Mouse (Mus musculus) CD4-positive, CD25-positive, alpha-beta regulatory T cell, adult 2 months (primary cell): ENCODE measurements around the gene Olfr1112.
"Not testable (repeated sequence)": the region's sequence is repeated elsewhere in the genome, so short reads cannot be mapped to it uniquely, and the experiment has no call there.

Experiments
- DNase-seq: peaks from one replicate; pipeline ENCODE4 v3.0.0-alpha.2; 2012; ENCODE audit warnings: low read depth, low spot score

Gene Olfr1112

DNA sequence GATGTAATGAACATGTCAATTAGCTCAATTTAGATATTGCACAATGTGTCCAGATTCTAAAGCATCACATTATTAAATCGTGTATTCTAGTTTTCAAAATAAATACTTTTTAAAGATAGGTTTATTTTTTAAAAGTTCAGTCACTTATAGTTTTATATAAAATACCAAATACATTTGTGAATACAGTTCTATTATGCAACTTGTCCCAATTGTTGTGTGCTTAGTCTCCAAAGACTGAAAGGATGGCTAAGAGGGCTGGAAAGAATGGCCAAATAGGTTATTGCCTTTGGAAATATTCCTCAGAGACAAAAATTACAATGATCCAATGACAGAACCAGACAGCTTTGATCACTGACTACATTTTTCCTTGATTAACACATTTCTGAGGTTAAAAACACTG lies at the start of gene Olfr1112:
Gene Olfr1112 (plus strand): TSS at position 301 of the 400 bp plus-strand sequence.
- DNase-seq: no peak

DNA sequence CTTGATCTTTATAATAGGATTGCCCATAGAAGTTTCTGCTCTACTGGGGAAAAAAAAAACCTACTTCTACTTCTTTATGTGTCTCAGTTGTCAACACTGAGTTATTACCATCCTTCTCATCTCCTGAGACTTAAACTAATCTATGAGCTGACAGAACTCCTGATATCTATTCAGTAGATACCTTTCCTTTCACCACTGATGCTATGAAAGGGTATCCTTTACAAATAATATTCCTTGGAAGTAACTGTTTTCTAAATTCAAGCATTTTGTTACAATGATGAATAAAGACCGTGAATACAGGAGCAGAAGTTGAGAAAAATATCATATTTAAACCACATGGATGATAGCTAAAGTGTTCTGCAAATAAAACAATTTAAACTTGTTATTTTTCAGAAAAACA lies 47.4 kb upstream of the Olfr1112 start, which contains the start of gene Olfr1110:
Gene Olfr1110 (minus strand): TSS at position 101 of the 400 bp plus-strand sequence.
- DNase-seq: no peak

DNA sequence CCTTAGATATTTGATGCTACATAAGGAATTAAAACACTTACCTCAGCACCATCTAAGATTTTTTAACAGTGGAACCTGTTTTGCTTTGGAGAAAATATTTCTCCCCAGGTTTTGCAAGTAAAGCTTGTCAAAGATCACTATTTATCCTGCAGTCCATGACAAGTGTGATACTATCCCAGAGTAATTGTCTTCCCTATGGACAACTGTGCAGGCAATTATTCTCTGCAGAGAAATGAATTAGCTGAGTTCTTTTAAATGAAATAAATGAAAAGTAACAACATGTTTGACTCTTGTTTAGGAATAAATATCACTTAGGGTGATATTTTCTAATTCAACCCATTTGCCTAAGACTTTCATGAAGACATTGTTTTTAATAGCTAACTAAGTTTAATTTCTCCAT lies 35.1 kb upstream of the Olfr1112 start, which contains the start of gene Olfr1111:
Gene Olfr1111 (minus strand): TSS at position 101 of the 400 bp plus-strand sequence.
- no peak for DNase-seq

DNA sequence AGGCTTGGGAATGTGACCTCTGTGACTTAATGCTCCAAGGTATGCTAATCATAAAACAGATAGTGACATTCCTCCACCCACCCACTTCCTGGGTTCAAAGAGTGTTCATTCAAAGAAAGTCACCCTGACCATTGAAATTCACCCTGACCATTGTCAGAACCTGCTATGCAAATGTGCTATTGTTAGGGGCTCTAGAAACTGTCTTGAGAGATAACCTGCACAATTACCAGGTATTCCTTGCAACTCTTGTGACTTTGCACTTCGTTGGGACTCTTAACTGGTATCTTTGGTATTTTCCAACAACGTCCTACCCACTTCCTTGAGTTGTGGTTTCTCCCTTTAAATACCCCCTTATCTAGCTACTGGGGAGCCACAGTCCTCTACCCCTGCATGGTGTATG lies 19.9 kb upstream of the Olfr1112 start:
- not testable (repeated sequence) for DNase-seq

DNA sequence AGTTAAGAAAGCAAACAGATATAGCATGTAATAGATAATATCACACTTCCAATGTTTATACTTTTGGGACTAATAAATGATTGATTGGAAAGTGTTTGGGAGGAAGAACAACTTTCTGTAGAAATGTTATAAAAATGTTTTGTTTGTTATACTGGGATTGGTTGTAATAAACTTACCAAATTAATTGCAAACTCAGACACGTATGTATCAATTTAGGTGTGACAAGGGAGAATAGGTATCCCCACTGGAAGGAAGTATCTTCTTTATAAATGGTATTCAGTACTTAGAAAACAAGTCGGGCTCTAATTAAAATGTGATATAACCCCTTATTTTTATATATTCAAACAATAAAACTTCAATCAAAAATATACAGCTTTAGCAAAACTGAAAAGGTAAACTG lies 21.1 kb downstream of the Olfr1112 start, which contains the start of gene Olfr1113:
Gene Olfr1113 (plus strand): TSS at position 301 of the 400 bp plus-strand sequence.
- DNase-seq: no peak
